Mouse (Mus musculus) myocyte (in vitro differentiated cells): ENCODE data around the gene Slfnl1.

Experiments used
- E2F4 ChIP-seq: IDR thresholded peaks from one replicate; pipeline ENCODE4 v1.6.1; 2011; ENCODE audit warnings: mild to moderate bottlenecking, control low read depth, moderate library complexity; ENCODE audit not compliant: insufficient read depth
- MAX ChIP-seq: IDR thresholded peaks from one replicate; pipeline ENCODE4 v1.6.1; 2011; ENCODE audit warnings: low read depth, mild to moderate bottlenecking, control low read depth
- MYOD1 ChIP-seq, 3 experiments: IDR thresholded peaks; one replicate each; pipeline ENCODE4 v1.6.1; 2011; ENCODE audit warnings: control low read depth in 2 of 3, low read depth in 2 of 3, mild to moderate bottlenecking in 2 of 3, moderate library complexity in 1 of 3; ENCODE audit not compliant: insufficient read length in 2 of 3, control insufficient read depth in 1 of 3
- MYOG ChIP-seq, 3 experiments: IDR thresholded peaks; one replicate each; pipeline ENCODE4 v1.6.1; 2011; ENCODE audit warnings: control low read depth in 2 of 3, low read depth in 2 of 3, mild to moderate bottlenecking in 2 of 3; ENCODE audit not compliant: insufficient read length in 2 of 3, control insufficient read depth in 1 of 3, insufficient read depth in 1 of 3
- POLR2A ChIP-seq: IDR thresholded peaks from one replicate; pipeline ENCODE4 v1.6.1; 2011; ENCODE audit warnings: low read depth, mild to moderate bottlenecking, control low read depth, moderate library complexity; ENCODE audit not compliant: insufficient read length
- POLR2AphosphoS2 ChIP-seq: IDR thresholded peaks from one replicate; pipeline ENCODE4 v1.6.1; 2011; ENCODE audit warnings: low read depth, control low read depth; ENCODE audit not compliant: insufficient read length
- SRF ChIP-seq: IDR thresholded peaks from one replicate; pipeline ENCODE4 v1.6.1; 2011; ENCODE audit warnings: low read depth; ENCODE audit not compliant: control insufficient read depth, insufficient read length
- TCF12 ChIP-seq: IDR thresholded peaks from one replicate; pipeline ENCODE4 v1.6.1; 2011; ENCODE audit warnings: mild to moderate bottlenecking, control low read depth; ENCODE audit not compliant: poor library complexity, insufficient read depth, severe bottlenecking
- USF1 ChIP-seq: IDR thresholded peaks from one replicate; pipeline ENCODE4 v1.6.1; 2011; ENCODE audit warnings: low read depth, mild to moderate bottlenecking, control low read depth, moderate library complexity

DNA sequence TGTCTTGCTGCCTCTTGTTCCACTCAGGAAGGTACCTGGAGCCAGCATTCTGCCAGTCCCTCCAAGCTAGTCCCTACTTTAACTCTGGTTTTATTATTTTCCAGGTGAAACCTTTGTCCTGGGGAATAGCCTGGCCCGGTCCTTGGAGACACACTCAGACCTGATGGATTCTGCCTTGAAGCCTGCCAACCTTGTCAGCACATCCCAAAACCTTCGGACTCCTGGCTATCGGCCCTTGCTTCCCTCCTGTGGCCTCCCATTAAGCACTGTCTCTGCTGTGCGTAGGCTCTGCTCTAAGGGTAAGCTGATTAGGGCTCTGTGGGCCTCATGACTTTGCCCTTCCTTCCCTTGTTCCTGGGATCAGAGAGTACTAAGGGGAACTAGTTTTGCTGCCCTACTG, 9.7 kb upstream of the Slfnl1 start:
- TF ChIP-seq POLR2A (no peak), TCF12 (no peak), MYOG (IDR thresholded peaks at IDR 0.05; ENCODE audit: control insufficient read depth in 1 of 3, insufficient read depth in 1 of 3, insufficient read length in 2 of 3, low read depth in 2 of 3) (no peak), POLR2AphosphoS2 (no peak), E2F4 (no peak), SRF (no peak), MAX (no peak), USF1 (no peak), MYOD1 (IDR thresholded peaks at IDR 0.05; ENCODE audit: control insufficient read depth in 1 of 3, insufficient read length in 2 of 3, low read depth in 2 of 3) (no peak)
